Mouse (Mus musculus) embryonic facial prominence, embryonic 11.5 days (tissue): ENCODE measurements around the gene BC004004. TPM values are rescaled to one million over a fixed set of nuclear protein-coding genes. Genes with fewer than 3 reads are reported as not detected.
"Not testable (repeated sequence)": the region's sequence is repeated elsewhere in the genome, so short reads cannot be mapped to it uniquely, and the experiment has no call there.

Source experiments
- ATAC-seq: fragments of 200-750 bp; cut with Nextera tagmentation; replicated peaks from 2 replicates; pipeline ENCODE4 v1.8.0; 2017; ENCODE audit warnings: low read depth; ENCODE audit not compliant: insufficient number of reproducible peaks, low FRiP score, low TSS enrichment
- DNase-seq: peaks from one replicate; pipeline ENCODE4 v3.0.0-alpha.2; 2015; ENCODE audit warnings: low spot score
- H3K27ac ChIP-seq: fragments of 300-500 bp; sonication (generic); replicated peaks from 2 replicates; pipeline ENCODE4 v1.5.1; 2014; ENCODE audit warnings: mild to moderate bottlenecking, low read depth, low read length, control low read depth
- H3K27me3 ChIP-seq: fragments of 300-500 bp; sonication (generic); 2 replicates; pipeline ENCODE4 v1.6.1; 2014; ENCODE audit warnings: mild to moderate bottlenecking, low read length, moderate library complexity, mixed read lengths; ENCODE audit not compliant: control insufficient read depth, insufficient read depth
- H3K36me3 ChIP-seq: fragments of 300-500 bp; sonication (generic); replicated peaks from 2 replicates; pipeline ENCODE4 v1.6.1; 2014; ENCODE audit warnings: low read depth, mild to moderate bottlenecking, low read length, moderate library complexity, mixed read lengths; ENCODE audit not compliant: control insufficient read depth, insufficient read depth
- H3K4me1 ChIP-seq: fragments of 300-500 bp; sonication (generic); 2 replicates; pipeline ENCODE4 v1.6.1; 2014; ENCODE audit warnings: low read length, mixed read lengths; ENCODE audit not compliant: control insufficient read depth, insufficient read depth
- H3K4me2 ChIP-seq: fragments of 300-500 bp; sonication (generic); 2 replicates; pipeline ENCODE4 v1.6.1; 2014; ENCODE audit warnings: low read depth, mild to moderate bottlenecking, control low read depth, low read length, moderate library complexity
- H3K4me3 ChIP-seq: fragments of 300-500 bp; sonication (generic); 2 replicates; pipeline ENCODE4 v1.5.1; 2014; ENCODE audit warnings: low read depth, low read length, control low read depth
- H3K9ac ChIP-seq: fragments of 300-500 bp; sonication (generic); replicated peaks from 2 replicates; pipeline ENCODE4 v1.6.1; 2014; ENCODE audit warnings: mild to moderate bottlenecking, control low read depth, low read length
- H3K9me3 ChIP-seq: fragments of 300-500 bp; sonication (generic); replicated peaks from 2 replicates; pipeline ENCODE4 v1.6.1; 2016; ENCODE audit warnings: mild to moderate bottlenecking, low read length, inconsistent platforms, mixed read lengths; ENCODE audit not compliant: control insufficient read depth
- WGBS: fragments of 180-500 bp; shearing (Covaris S2); extraction: QIAGEN DNeasy Blood & Tissue Kit; methylation state at CpG from one replicate; pipeline ENCODE4 v1.1.7; 2014; 5-methylcytosine and 5-hydroxymethylcytosine counted together
- polyA plus RNA-seq: library from polyadenylated mRNA; unstranded; fragments of >200 nt; fragmentation: Nextera tagmentation; extraction: Ambion mirVana; gene quantifications from 2 replicates; pipeline ENCODE4 v1.2.1, GENCODE M21; 2014

The BC004004 gene
- polyA plus RNA-seq, 1 experiment from 2014 or later, result 55.1 TPM

GRCm38 (mm10) chr17:29351056-29351455, 82.5 kb downstream of the BC004004 start:
- not testable (repeated sequence) for H3K27me3 ChIP-seq, H3K4me1 ChIP-seq, H3K9me3 ChIP-seq, H3K4me2 ChIP-seq, DNase-seq, ATAC-seq, H3K9ac ChIP-seq, H3K4me3 ChIP-seq, H3K36me3 ChIP-seq, H3K27ac ChIP-seq
- WGBS, result 80% methylated on average over 5 of the region's 5 CpGs

- 52% methylated on average over 5 of the region's 5 CpGs for WGBS
- Histone ChIP-seq H3K9ac (peak overlapping the region; percentile 51), H3K27me3 (no peaks in the 10 kb centered on the region), H3K36me3 (no peaks in the 10 kb centered on the region), H3K27ac (peak overlapping the region; percentile 90), H3K4me1 (peaks cover 8% of the 10 kb centered on the region), H3K4me3 (no peak overlapping the region), H3K9me3 (no peaks in the 10 kb centered on the region), H3K4me2 (no peak overlapping the region)
- peak; percentile 58 for ATAC-seq
- DNase-seq, result no peak
Measured at GRCm38 (mm10) chr17:29355461-29355840, 86.9 kb downstream of the BC004004 start.

GRCm38 (mm10) chr17:29355841-29356478, 87.4 kb downstream of the BC004004 start:
- Histone ChIP-seq H3K9me3 (no peaks in the 10 kb centered on the region), H3K27ac (peak overlapping the region; percentile 90), H3K27me3 (no peaks in the 10 kb centered on the region), H3K4me3 (no peak overlapping the region; the same call in 1 of the 2 replicates), H3K36me3 (no peaks in the 10 kb centered on the region), H3K4me1 (peaks cover 8% of the 10 kb centered on the region), H3K9ac (peak overlapping the region; percentile 51), H3K4me2 (peak overlapping the region; percentile 54)
- 28% methylated on average over 17 of the region's 17 CpGs for WGBS
- DNase-seq (peak; percentile 57), ATAC-seq (peak; percentile 66)

GRCm38 (mm10) chr17:29356479-29356856, 87.9 kb downstream of the BC004004 start:
- H3K27ac ChIP-seq, result peak overlapping the region; percentile 90
- peak overlapping the region; percentile 21; the same call in 1 of the 2 replicates for H3K4me3 ChIP-seq
- no peaks in the 10 kb centered on the region for H3K9me3 ChIP-seq
- H3K4me1 ChIP-seq, result peaks cover 8% of the 10 kb centered on the region
- no peaks in the 10 kb centered on the region for H3K36me3 ChIP-seq
- H3K27me3 ChIP-seq, result no peaks in the 10 kb centered on the region
- WGBS, result 5% methylated on average over 9 of the region's 11 CpGs
- peak overlapping the region; percentile 51 for H3K9ac ChIP-seq
- ATAC-seq, result peak; percentile 86
- peak overlapping the region; percentile 54 for H3K4me2 ChIP-seq
- peak; percentile 85 for DNase-seq

GRCm38 (mm10) chr17:29356882-29357281, 88.3 kb downstream of the BC004004 start:
- Histone ChIP-seq H3K4me3 (peak overlapping the region; percentile 21; the same call in 1 of the 2 replicates), H3K27ac (peak overlapping the region; percentile 90; the same call in 1 of the 2 replicates), H3K4me2 (peak overlapping the region; percentile 54), H3K9me3 (no peaks in the 10 kb centered on the region), H3K27me3 (no peaks in the 10 kb centered on the region), H3K36me3 (no peaks in the 10 kb centered on the region), H3K4me1 (peaks cover 8% of the 10 kb centered on the region), H3K9ac (peak overlapping the region; percentile 51)
- peak; percentile 60 for ATAC-seq
- DNase-seq, result no peak
- WGBS, result 8% methylated on average over 9 of the region's 9 CpGs

- Histone ChIP-seq H3K4me2 (no peak overlapping the region), H3K4me3 (no peak overlapping the region), H3K9me3 (no peaks in the 10 kb centered on the region), H3K27ac (no peak overlapping the region), H3K4me1 (peaks cover 8% of the 10 kb centered on the region), H3K27me3 (no peaks in the 10 kb centered on the region), H3K9ac (no peak overlapping the region), H3K36me3 (no peaks in the 10 kb centered on the region)
- DNase-seq (no peak), ATAC-seq (no peak)
- WGBS, result 50% methylated on average over 3 of the region's 3 CpGs
Measured at GRCm38 (mm10) chr17:29358928-29359327, 90.3 kb downstream of the BC004004 start.

GRCm38 (mm10) chr17:29360761-29361221, 92.2 kb downstream of the BC004004 start, which contains the start of gene Fgd2:
TSS of gene Fgd2 (plus strand) at chr17:29360914.
- H3K9me3 ChIP-seq, result no peaks in the 10 kb centered on the region
- no peak within 1 kb of the TSS for H3K4me3 ChIP-seq
- no peak within 1 kb of the TSS for H3K9ac ChIP-seq
- DNase-seq (no peak), ATAC-seq (no peak)
- H3K4me2 ChIP-seq, result no peak within 1 kb of the TSS
- no peaks in the 10 kb centered on the region for H3K36me3 ChIP-seq
- H3K4me1 ChIP-seq, result peaks cover 8% of the 10 kb centered on the region
- no peak within 1 kb of the TSS for H3K27ac ChIP-seq
- 12% methylated on average over 5 of the region's 5 CpGs for WGBS
- no peaks in the 10 kb centered on the region for H3K27me3 ChIP-seq

- H3K27me3 ChIP-seq, result no peaks in the 10 kb centered on the region
- no peaks in the 10 kb centered on the region for H3K4me1 ChIP-seq
- no peak overlapping the region for H3K27ac ChIP-seq
- ATAC-seq, result no peak
- no peaks in the 10 kb centered on the region for H3K36me3 ChIP-seq
- no peak overlapping the region for H3K4me3 ChIP-seq
- 60% methylated on average over 8 of the region's 8 CpGs for WGBS
- no peak overlapping the region for H3K9ac ChIP-seq
- DNase-seq, result peak; percentile 63
- no peak overlapping the region for H3K4me2 ChIP-seq
- no peaks in the 10 kb centered on the region for H3K9me3 ChIP-seq
Measured at GRCm38 (mm10) chr17:29361982-29362691, 93.5 kb downstream of the BC004004 start.
